Mouse (Mus musculus) liver, adult (tissue): ENCODE results near the gene Htr5a.

Experiments used
- GATA4 ChIP-seq: IDR thresholded peaks from 2 replicates; pipeline ENCODE4 v1.6.1; 2014; ENCODE audit warnings: mild to moderate bottlenecking, low read length; ENCODE audit not compliant: insufficient replicate concordance

Htr5a gene

GRCm38 (mm10) chr5:27874211-27874610, 32.3 kb downstream of the Htr5a start:
- TF ChIP-seq GATA4, result no peak

GRCm38 (mm10) chr5:27875341-27876105, 33.6 kb downstream of the Htr5a start:
- TF ChIP-seq GATA4, result no peak

- no peak for TF ChIP-seq GATA4
Measured at GRCm38 (mm10) chr5:27878356-27878755, 36.4 kb downstream of the Htr5a start.

- no peak for TF ChIP-seq GATA4
Measured at GRCm38 (mm10) chr5:27879726-27880125, 37.8 kb downstream of the Htr5a start.

GRCm38 (mm10) chr5:27880329-27881036, 38.5 kb downstream of the Htr5a start:
- TF ChIP-seq GATA4, result no peak

- TF ChIP-seq GATA4, result no peak
Measured at GRCm38 (mm10) chr5:27881261-27881660, 39.3 kb downstream of the Htr5a start.

GRCm38 (mm10) chr5:27888080-27888479, 46.1 kb downstream of the Htr5a start:
- TF ChIP-seq GATA4, result no peak

- TF ChIP-seq GATA4, result no peak
Measured at GRCm38 (mm10) chr5:27895961-27896360, 54.0 kb downstream of the Htr5a start.

GRCm38 (mm10) chr5:27899756-27900155, 57.8 kb downstream of the Htr5a start:
- no peak for TF ChIP-seq GATA4

GRCm38 (mm10) chr5:27900186-27900585, 58.2 kb downstream of the Htr5a start:
- no peak for TF ChIP-seq GATA4
